Mouse (Mus musculus) right cerebral cortex, postnatal 25 days (tissue): ENCODE data around the gene Trpc3.
"Not testable (repeated sequence)": the region's sequence is repeated elsewhere in the genome, so short reads cannot be mapped to it uniquely, and the experiment has no call there.

Experiments
- DNase-seq: peaks from one replicate; pipeline ENCODE4 v3.0.0; 2022

Trpc3 gene

GRCm38 (mm10) chr3:36689392-36690291 is at the start of gene Trpc3:
Trpc3 (minus strand) TSS chr3:36690167.
- peak; percentile 39 for DNase-seq

GRCm38 (mm10) chr3:36738071-36738470 is 48.1 kb upstream of the Trpc3 start:
- DNase-seq: no peak

- DNase-seq: no peak
Measured at GRCm38 (mm10) chr3:36733075-36733474, 43.1 kb upstream of the Trpc3 start.

- no peak for DNase-seq
Measured at GRCm38 (mm10) chr3:36726545-36726944, 36.6 kb upstream of the Trpc3 start.

GRCm38 (mm10) chr3:36721850-36722249 is 31.9 kb upstream of the Trpc3 start:
- no peak for DNase-seq

- DNase-seq: no peak
Measured at GRCm38 (mm10) chr3:36709521-36709920, 19.6 kb upstream of the Trpc3 start.

- no peak for DNase-seq
Measured at GRCm38 (mm10) chr3:36690292-36690650, 304 bp upstream of the Trpc3 start.

GRCm38 (mm10) chr3:36688874-36689273 is 1.1 kb downstream of the Trpc3 start:
- DNase-seq: peak; percentile 47

- no peak for DNase-seq
Measured at GRCm38 (mm10) chr3:36675822-36676221, 14.1 kb downstream of the Trpc3 start.

- DNase-seq: no peak
Measured at GRCm38 (mm10) chr3:36667814-36668213, 22.2 kb downstream of the Trpc3 start.

- not testable (repeated sequence) for DNase-seq
Measured at GRCm38 (mm10) chr3:36645245-36645559, 44.8 kb downstream of the Trpc3 start.

- no peak for DNase-seq
Measured at GRCm38 (mm10) chr3:36644554-36645244, 45.3 kb downstream of the Trpc3 start.

- no peak for DNase-seq
Measured at GRCm38 (mm10) chr3:36643354-36643753, 46.6 kb downstream of the Trpc3 start.

GRCm38 (mm10) chr3:36642736-36643135 is 47.2 kb downstream of the Trpc3 start:
- DNase-seq: peak; percentile 48

GRCm38 (mm10) chr3:36640787-36641186 is 49.2 kb downstream of the Trpc3 start:
- DNase-seq: no peak

- peak; percentile 47 for DNase-seq
Measured at GRCm38 (mm10) chr3:36635449-36635848, 54.5 kb downstream of the Trpc3 start.

- DNase-seq: no peak
Measured at GRCm38 (mm10) chr3:36626803-36627202, 63.2 kb downstream of the Trpc3 start.

- no peak for DNase-seq
Measured at GRCm38 (mm10) chr3:36618181-36618580, 71.8 kb downstream of the Trpc3 start.

- no peak for DNase-seq
Measured at GRCm38 (mm10) chr3:36613908-36614255, 76.1 kb downstream of the Trpc3 start.

GRCm38 (mm10) chr3:36613202-36613907 is 76.6 kb downstream of the Trpc3 start, which contains the start of gene Bbs7:
Bbs7 (minus strand) TSS chr3:36613477.
- peak; percentile 96 for DNase-seq

GRCm38 (mm10) chr3:36612687-36613086 is 77.3 kb downstream of the Trpc3 start:
- no peak for DNase-seq

GRCm38 (mm10) chr3:36605894-36606783 is 83.8 kb downstream of the Trpc3 start:
- DNase-seq: no peak

GRCm38 (mm10) chr3:36599773-36600172 is 90.2 kb downstream of the Trpc3 start:
- DNase-seq: not testable (repeated sequence)
